Mouse (Mus musculus): ENCODE results near the gene Eef1akmt2.
A peak's percentile ranks its signal among the peaks of the same experiment; 100 is the strongest.

Gene Eef1akmt2

DNA sequence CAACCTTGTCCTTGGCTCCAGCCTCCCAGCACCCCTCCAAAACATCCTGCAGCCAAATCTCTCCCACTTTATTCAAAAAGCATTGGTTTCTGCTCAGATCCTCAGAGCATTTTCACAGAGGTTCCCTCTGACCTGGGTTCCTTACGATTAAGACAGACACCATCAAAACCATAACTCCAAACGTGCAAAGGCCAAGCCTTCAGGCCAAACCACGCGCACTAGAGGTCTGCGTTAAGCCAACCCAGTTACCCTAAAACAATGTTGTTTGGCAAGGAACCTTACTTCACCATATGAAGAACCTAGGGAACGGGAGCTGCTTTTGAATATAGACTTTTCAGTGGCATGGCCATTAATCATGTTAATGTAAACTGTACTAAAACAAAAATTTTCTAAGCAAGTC is 42.8 kb downstream of the Eef1akmt2 start:
- DNase-seq = no peak

DNA sequence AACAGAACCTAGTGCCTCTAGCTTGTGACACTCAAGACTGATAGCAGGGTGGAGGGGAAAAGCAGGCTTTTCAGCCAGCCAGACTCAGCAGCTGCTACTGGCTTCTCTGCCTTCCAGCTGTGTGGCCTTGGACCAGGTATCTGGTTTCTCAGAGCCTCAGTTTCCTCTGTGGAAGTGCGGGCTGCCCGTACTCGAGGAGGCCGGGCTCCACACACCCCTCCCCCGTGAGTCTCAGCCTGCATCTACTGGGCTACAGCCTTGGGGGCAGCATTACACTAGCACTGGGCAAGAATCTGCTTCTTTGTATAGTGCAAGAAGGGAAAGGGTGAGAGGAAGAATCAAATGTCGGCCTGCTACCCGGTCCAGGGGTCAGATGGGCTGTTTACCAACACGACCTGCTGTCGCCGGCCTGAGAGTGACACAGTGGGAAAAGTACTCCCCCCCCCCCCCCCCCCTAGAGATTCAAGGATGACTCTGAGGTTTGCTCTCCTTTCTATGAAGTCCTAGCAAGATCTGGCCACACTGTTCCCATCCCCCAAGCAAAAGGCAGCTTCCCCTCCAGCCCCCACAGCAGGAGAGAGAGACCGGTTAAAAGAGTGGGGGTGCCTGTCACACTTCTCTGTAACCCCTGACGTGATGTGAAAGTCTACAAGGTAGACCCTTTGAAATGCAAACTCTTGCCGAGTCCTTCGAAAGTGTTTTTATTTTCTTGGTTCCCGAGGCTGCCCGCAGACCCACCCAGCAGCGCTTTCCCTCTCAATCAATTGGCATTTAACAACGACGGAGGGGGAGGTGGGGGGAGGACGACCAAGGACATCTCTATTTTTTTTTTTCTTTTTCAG is 43.4 kb downstream of the Eef1akmt2 start:
- peak; percentile 43 to 59 for DNase-seq

DNA sequence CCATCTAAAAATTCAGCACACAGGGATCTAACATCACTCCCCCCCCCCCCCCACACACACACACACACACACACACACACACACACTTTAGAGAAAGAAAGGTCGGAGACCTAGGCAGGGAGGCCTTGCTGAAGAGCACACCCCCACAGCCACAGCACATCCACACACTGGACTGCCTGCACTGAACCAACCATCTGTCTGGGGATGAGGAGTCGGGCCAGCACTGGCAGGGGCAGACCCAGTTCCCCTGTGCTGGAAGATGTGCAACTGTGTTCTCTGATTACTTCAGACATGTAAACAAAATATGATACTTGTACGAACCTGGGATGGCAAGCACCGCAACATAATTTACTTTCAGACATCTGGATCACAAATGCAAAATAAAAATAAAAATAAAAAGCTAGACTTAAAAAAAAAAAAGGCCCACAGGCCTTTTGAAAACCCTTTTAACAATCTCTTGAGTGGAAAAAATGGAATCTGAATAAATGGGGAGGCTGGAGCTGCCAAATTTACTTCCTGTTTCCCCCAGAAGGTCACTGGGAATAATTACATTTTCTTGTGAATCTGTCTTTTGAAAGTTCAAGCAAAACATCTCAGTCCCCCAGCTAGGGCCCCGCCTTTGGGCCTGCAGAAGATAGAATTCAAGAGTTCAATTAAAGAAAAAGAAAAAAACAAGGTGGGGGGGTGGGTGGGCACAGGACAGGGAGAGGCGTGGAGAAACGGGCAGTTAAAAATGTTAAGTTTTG is 44.2 kb downstream of the Eef1akmt2 start:
- DNase-seq = no peak

DNA sequence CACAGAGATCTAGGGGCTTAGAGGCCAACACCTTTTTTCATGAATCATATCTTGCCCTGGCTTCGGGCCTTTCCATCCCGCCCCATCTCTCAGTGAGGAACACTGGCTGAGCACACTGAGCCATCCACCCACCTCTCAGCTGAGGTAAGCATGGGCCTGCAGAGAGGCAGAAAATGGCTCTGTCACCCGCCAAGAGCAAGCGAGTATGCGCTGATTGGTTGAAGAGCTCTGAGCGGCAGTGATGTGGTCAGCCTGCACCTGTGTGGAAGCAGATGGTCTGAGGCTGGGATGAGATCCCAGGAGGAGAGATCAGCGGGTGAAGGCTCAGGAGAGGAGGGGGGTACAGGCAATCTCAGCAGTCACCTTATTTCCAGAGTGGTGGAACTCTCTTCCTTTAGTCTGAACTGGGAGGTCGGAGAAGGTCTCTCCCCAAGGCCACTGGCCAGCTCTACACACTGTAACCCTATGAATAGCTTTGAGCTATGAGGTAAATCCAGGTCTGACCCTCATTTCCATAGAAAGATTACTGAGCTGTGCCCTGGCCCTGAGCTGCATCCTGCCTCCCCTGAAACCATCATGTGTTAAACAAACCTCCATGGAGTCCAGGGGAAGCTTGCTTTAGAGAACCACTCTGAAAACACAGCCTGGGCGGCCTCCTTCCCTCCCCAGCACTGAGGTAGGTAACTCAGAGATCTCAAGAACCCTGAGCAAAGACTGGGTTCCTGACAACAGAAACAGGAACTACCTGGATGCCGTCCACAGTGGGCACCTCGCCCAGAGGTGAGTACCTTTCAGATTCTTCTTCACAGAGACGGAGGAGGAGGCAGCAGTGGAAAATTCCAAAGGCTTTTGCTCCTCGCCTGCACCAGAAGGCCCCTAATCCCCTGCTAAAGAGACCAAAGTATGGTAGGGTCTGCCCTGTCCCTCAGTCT is 45.3 kb downstream of the Eef1akmt2 start:
- DNase-seq = no peak

DNA sequence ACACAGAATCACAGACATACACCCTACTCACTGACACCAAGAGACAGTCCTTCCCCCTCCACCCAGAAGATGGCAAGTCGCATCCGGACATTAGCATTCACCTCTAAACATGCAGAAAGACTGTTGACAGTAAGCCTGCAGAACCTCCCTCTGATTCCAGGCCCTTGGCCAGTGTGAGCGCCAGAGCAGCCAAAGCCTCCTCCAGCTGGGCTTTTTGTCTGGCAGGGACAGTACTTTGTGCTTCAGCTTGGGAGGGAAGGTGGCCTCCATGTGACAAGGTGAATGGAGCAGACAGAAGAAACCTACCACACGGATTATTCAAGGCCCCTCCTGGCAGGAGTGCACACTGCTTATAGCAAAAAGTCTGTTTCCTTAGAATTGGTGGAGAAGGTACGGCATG is 46.2 kb downstream of the Eef1akmt2 start:
- DNase-seq = no peak

DNA sequence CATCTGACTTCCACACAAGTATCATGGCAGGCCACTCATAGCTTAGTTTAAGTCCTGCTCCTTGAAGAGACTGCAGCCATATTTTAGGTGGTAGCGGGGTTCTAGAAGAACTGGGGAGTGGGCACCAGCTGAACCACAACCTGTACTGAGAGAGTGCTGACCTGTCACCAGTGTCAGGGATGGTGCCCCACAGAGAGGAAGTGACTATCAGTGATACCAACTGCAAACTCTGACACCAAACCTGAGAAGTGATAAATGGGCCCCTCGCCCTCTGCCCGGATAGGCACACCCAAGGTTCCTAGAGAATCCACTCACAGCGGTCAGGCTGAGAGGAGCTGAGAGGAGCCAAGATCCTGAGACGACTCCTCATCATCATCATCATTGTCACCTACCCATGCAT is 47.5 kb downstream of the Eef1akmt2 start:
- no peak for DNase-seq

DNA sequence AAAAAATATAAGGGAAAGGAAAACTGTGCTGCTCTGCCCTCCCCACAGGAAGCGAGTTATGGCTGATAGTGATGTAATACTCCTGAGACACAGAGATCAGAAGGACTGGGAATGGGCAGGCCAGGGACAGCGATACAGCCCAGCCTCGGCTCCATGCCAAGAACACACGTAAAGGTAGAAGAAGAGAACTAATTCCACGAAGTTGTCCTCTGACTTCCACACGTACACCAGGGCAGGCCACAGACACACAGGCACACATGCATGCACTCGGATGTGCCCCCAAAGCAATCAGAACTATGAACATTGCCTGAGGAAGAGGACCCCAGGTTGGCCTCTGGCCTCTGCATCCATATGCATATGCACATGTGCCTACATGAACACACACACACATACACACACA is 48.0 kb downstream of the Eef1akmt2 start:
- no peak for DNase-seq

DNA sequence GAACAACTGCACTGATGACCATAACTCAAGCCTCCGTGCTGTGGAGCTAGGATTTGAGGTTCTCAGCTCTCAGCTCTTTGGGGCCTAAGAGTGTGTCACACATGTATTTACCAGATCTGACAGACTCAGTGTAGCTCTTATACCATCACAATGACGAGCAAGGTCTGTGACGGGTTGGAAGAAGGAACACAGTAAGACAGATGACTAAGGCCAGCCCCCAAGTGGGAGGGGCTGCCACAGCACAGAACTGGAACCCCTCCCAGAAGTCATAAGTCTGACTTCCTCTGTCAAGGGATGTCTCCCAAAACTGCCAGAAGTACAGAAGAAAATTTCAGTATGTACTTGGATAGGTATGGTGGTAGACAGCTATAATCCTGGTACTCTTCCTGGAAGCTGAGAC is 48.5 kb downstream of the Eef1akmt2 start:
- peak in 1 of 2 experiments; percentile 39 for DNase-seq

DNA sequence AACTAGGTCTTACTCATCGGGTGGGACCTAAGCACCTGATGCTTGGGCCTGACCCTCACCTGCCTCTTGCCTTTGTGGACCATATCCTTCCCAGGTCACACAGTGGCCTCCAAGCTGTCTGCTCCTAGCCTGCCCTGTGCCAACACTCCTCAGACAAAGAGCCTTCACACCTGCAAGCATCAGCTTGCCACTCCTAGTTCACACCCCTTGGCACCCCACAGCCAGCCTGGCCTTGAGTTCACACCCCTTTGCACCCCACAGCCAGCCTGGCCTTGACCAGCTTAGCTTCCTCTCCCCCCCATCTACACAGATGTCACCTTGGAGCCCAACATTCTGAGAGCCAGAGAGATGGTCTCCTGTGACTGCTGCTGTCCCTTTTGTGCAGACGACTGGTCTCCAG is 49.1 kb downstream of the Eef1akmt2 start:
- DNase-seq = no peak

DNA sequence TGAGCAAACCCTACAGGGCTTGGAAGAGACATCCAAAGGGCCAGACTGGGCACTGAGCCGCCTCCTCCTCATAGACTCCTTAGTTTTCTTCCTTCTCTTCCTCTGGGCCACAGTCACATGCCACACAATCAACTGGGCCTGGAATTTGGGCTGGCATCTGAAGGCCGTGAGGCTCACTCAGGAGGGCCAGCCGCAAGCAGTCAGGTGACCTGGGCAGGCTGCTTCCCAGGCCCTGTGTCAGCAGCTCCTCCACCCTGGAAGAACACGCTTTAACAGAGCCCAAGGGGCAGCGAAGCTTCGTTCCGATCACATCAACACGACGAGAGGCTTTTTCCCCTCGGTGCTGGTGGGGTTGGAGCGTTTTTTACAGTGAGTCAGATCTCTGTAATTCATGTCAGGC is 49.8 kb downstream of the Eef1akmt2 start:
- no peak for DNase-seq

DNA sequence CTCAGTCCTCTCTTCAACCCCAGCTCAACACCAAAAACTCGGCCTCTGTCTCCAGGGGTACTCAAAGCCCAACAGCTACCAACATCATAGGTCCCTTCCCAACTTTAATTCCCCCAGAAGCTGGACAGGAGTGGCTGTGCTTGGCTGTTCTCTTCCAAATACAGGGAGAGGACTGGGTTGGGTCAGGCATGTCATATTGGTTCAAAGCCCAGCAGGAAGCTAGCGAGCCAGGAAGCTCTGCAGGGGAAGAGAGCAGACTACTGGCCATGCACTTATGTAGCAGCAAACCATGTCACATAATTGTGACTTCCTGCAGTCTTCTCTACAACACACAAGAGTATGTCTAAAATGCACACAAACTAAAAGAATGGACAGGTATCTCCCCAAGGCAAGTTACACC is 50.4 kb downstream of the Eef1akmt2 start:
- peak in 1 of 2 experiments; percentile 6 for DNase-seq

DNA sequence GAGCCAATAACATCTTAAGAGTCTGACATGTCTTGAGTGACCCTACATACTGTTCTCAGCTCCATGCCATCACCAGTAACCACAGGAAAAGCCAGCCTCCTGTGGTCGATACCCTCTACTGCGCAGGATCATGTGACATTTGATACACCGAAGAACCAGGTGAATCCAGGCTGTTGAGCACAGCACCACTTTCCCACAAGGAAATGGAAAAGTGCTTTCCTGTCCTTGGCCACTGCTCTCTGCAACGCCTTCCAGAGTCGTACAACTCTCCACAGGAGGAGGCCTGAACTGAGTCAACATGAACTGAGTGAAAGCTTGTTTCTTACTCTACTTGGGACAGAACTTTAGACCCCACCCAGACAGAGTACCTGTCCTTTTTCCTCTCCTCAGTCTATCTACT is 51.0 kb downstream of the Eef1akmt2 start:
- DNase-seq = no peak

DNA sequence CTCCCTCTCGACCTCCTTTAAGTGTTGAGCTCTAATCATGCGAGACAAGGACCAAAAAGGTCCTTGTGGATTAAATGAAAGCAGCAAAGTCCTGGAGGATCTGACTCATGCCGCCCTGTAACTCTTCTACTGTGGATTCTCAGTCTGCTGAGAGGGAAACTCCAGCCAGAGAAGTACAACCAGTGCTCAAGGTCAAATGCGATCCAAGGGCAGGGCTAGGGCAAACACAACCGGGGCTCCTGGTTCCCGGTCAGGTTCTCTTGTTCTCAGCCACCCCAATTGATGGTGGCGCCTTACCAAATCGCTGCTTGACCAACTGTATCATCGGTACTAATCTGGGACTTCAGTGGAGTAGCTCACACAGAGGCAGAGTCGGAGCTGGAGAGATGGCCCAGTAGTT is 51.6 kb downstream of the Eef1akmt2 start:
- no peak for DNase-seq

DNA sequence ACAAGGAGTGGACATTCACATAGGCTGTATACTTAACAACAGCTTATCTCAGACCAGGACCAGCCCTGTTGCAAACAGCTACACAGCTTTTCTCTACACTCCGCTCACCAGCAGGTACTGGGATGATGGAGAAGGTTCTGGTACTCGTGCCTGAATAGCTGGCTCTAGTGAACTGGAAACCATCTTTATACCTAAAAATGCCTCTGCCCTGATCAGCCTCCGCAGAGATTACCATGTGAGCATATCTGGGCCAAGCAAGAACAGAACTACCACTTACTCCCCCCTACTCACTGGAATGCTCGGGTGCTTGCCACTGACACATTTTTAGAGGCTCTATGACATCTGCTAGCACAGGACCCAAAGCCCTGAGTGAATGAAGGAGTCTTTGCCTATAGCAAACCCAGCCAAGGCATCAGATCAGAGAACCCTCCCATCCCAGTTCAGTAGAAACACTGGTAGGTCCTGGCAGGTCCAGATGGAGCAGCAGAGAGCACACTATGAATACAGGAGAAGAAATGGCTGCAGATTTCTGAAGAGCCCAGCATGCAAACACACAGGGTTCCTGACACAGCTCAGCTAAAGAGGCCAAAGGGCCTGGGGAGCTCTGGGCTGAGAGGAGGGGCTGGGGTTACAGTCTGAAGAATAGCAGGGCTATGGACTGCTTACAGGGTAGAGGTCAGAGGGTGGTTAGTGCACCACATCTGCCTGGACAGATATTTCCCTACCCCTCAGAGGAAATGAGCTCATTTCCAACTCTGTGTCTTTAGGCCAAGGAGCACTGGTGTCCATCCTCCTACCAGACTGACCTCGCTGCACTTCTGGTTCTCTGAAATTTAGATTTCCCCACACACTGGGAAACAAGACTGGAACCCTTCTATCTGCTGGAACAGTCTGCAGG is 53.1 kb downstream of the Eef1akmt2 start:
- DNase-seq = no peak

DNA sequence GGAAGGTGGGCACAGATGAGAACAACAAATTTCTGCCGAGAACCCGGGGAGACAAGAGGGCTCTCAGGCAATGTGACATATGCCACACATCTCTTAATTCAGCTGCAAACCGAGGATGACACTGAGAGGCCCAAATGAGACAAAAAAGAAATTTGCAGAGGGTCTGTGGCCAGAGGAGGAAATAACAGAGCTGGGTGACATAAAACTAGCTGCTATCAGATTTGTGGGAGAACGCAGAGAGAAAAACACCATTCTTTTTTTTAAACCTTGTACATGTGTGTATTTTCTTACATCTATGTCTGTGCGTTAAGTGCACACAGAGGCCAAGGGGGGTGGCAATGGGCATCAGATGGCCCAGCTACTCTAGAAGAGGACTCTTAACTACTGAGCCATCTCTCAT is 57.3 kb downstream of the Eef1akmt2 start:
- no peak for DNase-seq

DNA sequence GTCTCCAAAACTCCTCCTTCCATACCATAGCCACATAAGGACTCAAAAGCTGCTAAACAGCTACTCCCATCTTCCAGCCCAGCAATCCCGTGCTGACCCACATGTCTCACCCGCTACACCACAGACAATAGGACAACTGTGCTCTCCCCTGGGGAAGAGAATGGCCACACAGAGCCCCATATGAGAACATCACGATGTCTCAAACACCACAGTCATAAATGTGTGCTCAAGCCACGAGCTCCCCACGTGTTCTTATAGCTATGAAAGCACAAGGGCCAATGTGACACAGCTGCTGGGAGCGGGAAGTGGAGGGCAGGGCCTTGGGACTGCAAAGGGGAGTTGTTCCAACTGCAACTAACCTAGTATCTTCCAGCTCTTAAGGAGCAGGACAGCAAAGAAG is 59.0 kb downstream of the Eef1akmt2 start:
- DNase-seq = no peak

DNA sequence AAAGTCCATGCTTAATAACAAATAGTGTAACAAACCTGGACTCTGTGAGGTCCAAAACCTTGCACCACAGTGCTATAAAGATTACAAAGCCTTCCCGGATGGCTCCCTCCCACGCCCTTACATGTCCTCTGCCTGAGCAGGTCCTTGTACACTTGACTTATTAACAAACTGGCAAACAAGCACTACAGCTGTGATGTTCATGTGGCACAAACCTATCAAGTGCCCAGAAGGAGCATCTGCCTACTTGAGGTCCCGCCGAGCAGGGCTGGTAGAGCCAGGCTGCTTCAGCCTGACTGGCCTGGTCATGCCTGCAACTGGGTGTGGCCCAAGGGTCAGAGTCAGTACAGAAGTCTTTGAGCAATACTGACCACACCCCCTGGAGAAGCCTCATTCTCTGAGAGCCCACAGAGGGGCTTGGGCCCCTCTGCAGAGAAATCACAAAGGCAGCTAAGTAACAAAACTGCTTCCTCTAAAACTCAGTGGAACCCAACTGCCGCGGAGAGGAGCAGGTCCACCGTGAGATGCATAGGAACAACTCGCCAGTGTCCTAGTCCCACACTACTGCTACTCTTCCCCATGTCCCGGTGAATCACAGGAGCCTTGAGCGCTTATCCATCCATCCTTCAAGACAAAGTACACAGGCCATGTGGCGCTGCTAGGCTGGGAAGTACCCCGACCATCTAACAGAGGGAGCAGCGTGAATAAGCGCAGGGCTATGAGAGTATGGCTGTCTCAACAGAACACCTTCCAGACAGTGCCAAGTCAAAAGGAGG is 61.8 kb downstream of the Eef1akmt2 start:
- DNase-seq = no peak

DNA sequence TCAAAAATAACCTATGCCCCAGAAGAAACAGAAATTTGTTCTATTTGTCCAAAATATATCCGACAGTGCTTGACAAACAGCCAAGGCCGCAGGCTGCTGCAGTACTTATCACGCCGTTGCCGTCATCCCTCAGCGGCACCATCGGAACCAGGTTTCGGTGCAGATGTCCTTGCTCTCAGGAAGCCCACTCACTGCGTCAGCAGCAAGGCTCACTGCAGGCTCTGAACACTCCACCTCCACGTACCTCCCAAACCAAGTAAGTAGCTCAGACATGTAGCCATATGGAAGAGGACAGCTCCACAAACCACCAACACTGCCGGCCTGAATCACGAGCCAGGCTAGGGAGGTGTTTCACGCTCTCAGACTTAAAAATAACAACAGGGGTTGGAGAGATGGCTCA is 63.6 kb downstream of the Eef1akmt2 start:
- DNase-seq = no peak

DNA sequence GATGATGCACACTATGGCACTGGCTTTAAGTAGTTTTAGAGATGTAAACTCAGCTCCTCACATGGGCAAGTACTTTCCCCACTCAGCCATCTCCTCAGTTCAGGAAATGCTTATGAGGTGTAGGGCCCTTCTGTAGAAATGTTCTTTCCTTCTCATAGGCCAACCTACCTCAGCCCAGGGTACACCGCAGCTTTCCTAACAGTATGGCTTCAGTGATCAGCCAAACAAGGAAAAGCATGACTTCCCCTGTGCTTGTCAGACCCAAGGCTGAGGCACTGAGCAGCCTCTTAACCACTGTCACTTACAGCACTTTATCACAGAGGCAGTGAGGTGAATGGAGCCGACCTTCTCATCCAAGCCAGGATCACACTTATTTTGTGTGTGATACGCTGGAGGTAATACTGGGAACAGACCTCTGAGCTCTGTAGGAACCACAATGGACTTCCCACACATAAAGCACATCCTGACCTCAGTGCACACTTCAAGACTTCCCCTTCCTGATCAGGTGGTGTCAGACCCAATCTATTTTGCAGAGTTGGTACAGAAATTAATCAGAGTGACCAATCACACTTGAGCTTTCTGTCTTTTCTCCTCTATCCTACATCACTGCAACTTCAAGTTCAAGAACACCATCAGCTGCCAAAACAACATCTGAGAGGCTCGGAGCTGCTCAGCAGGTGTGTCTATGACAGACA is 64.8 kb downstream of the Eef1akmt2 start:
- no peak for DNase-seq

DNA sequence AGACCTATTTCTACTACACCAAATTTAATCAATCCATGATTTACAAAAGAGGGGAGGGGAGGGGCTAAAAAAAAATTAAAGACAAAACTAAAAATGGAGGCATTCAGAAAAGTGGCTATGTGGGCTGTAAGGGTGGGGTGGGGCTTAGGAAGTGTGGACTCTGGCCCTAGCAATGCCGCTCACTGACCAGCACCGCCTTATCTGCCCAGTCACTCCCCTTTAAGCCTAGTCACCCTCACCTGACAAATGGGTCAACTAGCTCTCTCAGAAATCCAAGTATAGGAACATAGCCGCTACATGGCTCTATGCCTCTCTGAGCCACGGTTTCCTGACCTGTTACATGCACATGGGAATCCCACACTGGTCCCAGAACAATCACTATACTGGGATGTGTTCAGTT is 65.5 kb downstream of the Eef1akmt2 start:
- DNase-seq = no peak

DNA sequence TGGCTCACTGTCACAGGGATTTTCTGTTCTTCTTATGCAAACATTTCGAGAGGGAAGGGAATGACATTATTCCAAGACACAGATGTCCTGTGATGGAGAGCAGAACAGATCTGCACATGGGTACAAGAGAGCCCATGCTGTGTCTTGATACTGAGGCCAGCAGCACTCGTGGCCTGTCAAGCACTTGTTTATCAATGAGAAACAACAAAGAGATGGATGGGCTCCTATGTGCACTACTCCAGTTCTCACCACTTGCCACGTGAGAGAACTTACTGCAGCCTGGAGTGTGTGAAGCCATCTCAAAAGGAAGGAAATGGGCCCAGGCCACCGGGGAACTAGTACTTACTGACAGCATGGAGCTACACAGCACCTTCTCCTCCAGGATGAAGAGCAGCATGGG is 66.0 kb downstream of the Eef1akmt2 start:
- DNase-seq = no peak
